ENCODE assay signal across 8 mouse cellular contexts in genomic region chr12:17750500-17750899, GRCm38 (mm10). TPM values are rescaled to one million over a fixed set of nuclear protein-coding genes. Genes with fewer than 3 reads are reported as not detected.
DNase-seq lines count a peak whose midpoint lies in the region; ATAC-seq and TF ChIP-seq lines count a peak whose summit lies in the region.

No protein-coding gene starts in this region.

- no peak overlapping the region for H3K9ac ChIP-seq in hindbrain, postnatal 0 days (replicated peaks; ENCODE audit: low read length)
- peak overlapping the region; percentile 37; the same call in 1 of the 2 replicates for H3K9ac ChIP-seq in heart, embryonic 13.5 days

- DNase-seq in hindbrain, embryonic 10.5 days (ENCODE audit: low spot score), result no peak
- no peak for DNase-seq in hindbrain, postnatal 0 days (ENCODE audit: low spot score)
- peak; percentile 79 for DNase-seq in NIH3T3 (ENCODE audit: low read depth)
- DNase-seq in kidney, postnatal 4 days, result peak; percentile 53 to 73
- no peak for DNase-seq in embryo, embryonic 11 days
- DNase-seq in B cell, adult 2 months, result no peak

- no peaks in the 10 kb centered on the region for H3K27me3 ChIP-seq in hindbrain, embryonic 10.5 days (ENCODE audit: insufficient read depth, poor library complexity, severe bottlenecking)
- no peaks in the 10 kb centered on the region for H3K27me3 ChIP-seq in hindbrain, postnatal 0 days (ENCODE audit: insufficient read depth, low read length)
- peaks cover under 1% of the 10 kb centered on the region; the same call in 1 of the 2 replicates for H3K27me3 ChIP-seq in heart, embryonic 13.5 days (replicated peaks)

- peak overlapping the region; percentile 35; the same call in 1 of the 2 replicates for H3K27ac ChIP-seq in hindbrain, embryonic 10.5 days
- no peak overlapping the region for H3K27ac ChIP-seq in hindbrain, postnatal 0 days
- peak overlapping the region; percentile 48 for H3K27ac ChIP-seq in heart, embryonic 13.5 days (replicated peaks)

- no peak for TF ChIP-seq CTCF in hindbrain, postnatal 0 days (IDR thresholded peaks at IDR 0.05; ENCODE audit: low read depth)

- no peak overlapping the region for H3K4me2 ChIP-seq in hindbrain, postnatal 0 days (ENCODE audit: low read depth, low read length)
- H3K4me2 ChIP-seq in heart, embryonic 13.5 days, result no peak overlapping the region

- H3K4me3 ChIP-seq in hindbrain, embryonic 10.5 days, result no peak overlapping the region
- H3K4me3 ChIP-seq in hindbrain, postnatal 0 days (ENCODE audit: low read length), result no peak overlapping the region
- no peak overlapping the region for H3K4me3 ChIP-seq in heart, embryonic 13.5 days

- WGBS in hindbrain, embryonic 10.5 days, result 65% methylated on average over 4 of the region's 4 CpGs
- 35% methylated on average over 4 of the region's 4 CpGs for WGBS in hindbrain, postnatal 0 days
- WGBS in heart, embryonic 13.5 days, result 24% methylated on average over 4 of the region's 4 CpGs

- peaks cover 66% of the 10 kb centered on the region for H3K4me1 ChIP-seq in hindbrain, embryonic 10.5 days (replicated peaks)
- peaks cover 15% of the 10 kb centered on the region for H3K4me1 ChIP-seq in hindbrain, postnatal 0 days (ENCODE audit: insufficient read depth, low read length)
- peaks cover 44% of the 10 kb centered on the region for H3K4me1 ChIP-seq in heart, embryonic 13.5 days

- ATAC-seq in hindbrain, postnatal 0 days, result no peak
- 0 out of 2 replicates have a peak, but pooled peaks have one; percentile 20 for ATAC-seq in heart, embryonic 13.5 days (ENCODE audit: extremely low read depth, insufficient number of reproducible peaks, low FRiP score, low TSS enrichment)
- no peak for ATAC-seq in monocyte, adult 5-6 weeks (replicated peaks; ENCODE audit: insufficient number of reproducible peaks, low FRiP score, low TSS enrichment, poor library complexity, severe bottlenecking)

- no peaks in the 10 kb centered on the region for H3K36me3 ChIP-seq in hindbrain, embryonic 10.5 days
- no peaks in the 10 kb centered on the region for H3K36me3 ChIP-seq in hindbrain, postnatal 0 days (ENCODE audit: insufficient read depth, low read length)
- no peaks in the 10 kb centered on the region for H3K36me3 ChIP-seq in heart, embryonic 13.5 days

- no peaks in the 10 kb centered on the region for H3K9me3 ChIP-seq in hindbrain, embryonic 10.5 days
- H3K9me3 ChIP-seq in hindbrain, postnatal 0 days (ENCODE audit: low read length), result no peaks in the 10 kb centered on the region
- H3K9me3 ChIP-seq in heart, embryonic 13.5 days, result no peaks in the 10 kb centered on the region

RNA-seq across cellular contexts. Expression of gene Hpcal1, which starts 59.8 kb away (rescaled TPM):
- polyA plus RNA-seq in hindbrain, embryonic 10.5 days (2016; fragmentation: Nextera tagmentation; extraction: Ambion mirVana), result 35.9 and 39.9 TPM in 2 replicates
- total RNA-seq in hindbrain, postnatal 0 days (2014; rRNA removed), result 93.9 and 95.2 TPM in 2 replicates
- 171 and 180 TPM in 2 replicates for polyA plus RNA-seq in hindbrain, postnatal 0 days (2015; fragmentation: Nextera tagmentation; extraction: Ambion mirVana)
- 21.5 and 22.7 TPM in 2 replicates for polyA plus RNA-seq in heart, embryonic 13.5 days (2015; fragmentation: Nextera tagmentation; extraction: Ambion mirVana)
- total RNA-seq in monocyte, adult 5-6 weeks (2017), result 30.2 to 51.8 TPM (median 42.3 TPM) in 3 replicates

Comparison
In these comparisons a context has a peak if more than half of its experiments do, and no peak if none do; other contexts are left out.
1. DNase-seq: peak in NIH3T3 (single experiment) and kidney, postnatal 4 days (2 of 2); none in hindbrain, embryonic 10.5 days (single experiment), hindbrain, postnatal 0 days (single experiment), embryo, embryonic 11 days (single experiment) and B cell, adult 2 months (0 of 2).